In genomic region chr8:123977499-123977898, GRCm38 (mm10) we compare ENCODE assay signal across 16 mouse cellular contexts. TPM values are rescaled to one million over a fixed set of nuclear protein-coding genes. Genes with fewer than 3 reads are reported as not detected.
DNase-seq lines count a peak whose midpoint lies in the region; ATAC-seq and TF ChIP-seq lines count a peak whose summit lies in the region.
"Had no signal": no experiment of that assay in that cellular context is flagged by ENCODE, and none has a peak within 500 bp of the region (broad histone marks: within the 10 kb centered on the region; RNA-seq: fewer than 3 reads in every experiment).

No protein-coding gene starts in this region.

- ATAC-seq in hindbrain, postnatal 0 days: no peak
- no peak for ATAC-seq in lung, postnatal 0 days
- ATAC-seq in neural tube, embryonic 15.5 days (ENCODE audit: low FRiP score): no peak
- ATAC-seq: forebrain, embryonic 14.5 days had no signal

- peak overlapping the region; percentile 79 for H3K27ac ChIP-seq in heart, embryonic 10.5 days
- H3K27ac ChIP-seq in hindbrain, postnatal 0 days: no peak overlapping the region
- H3K27ac ChIP-seq in hindbrain, embryonic 10.5 days: no peak overlapping the region
- H3K27ac ChIP-seq in lung, postnatal 0 days (ENCODE audit: low read length): peak overlapping the region; percentile 62; the same call in 1 of the 2 replicates
- H3K27ac ChIP-seq in neural tube, embryonic 15.5 days (replicated peaks): no peak overlapping the region
- H3K27ac ChIP-seq: hindbrain, embryonic 13.5 days; left cerebral cortex, adult 2 months; macrophage had no signal

- H3K4me1 ChIP-seq in heart, embryonic 10.5 days: peaks cover 52% of the 10 kb centered on the region
- H3K4me1 ChIP-seq in hindbrain, postnatal 0 days (ENCODE audit: insufficient read depth, low read length): peaks cover 7% of the 10 kb centered on the region
- peaks cover 16% of the 10 kb centered on the region for H3K4me1 ChIP-seq in hindbrain, embryonic 10.5 days (replicated peaks)
- no peaks in the 10 kb centered on the region for H3K4me1 ChIP-seq in lung, postnatal 0 days (ENCODE audit: insufficient read depth, low read depth, low read length)
- H3K4me1 ChIP-seq in neural tube, embryonic 15.5 days: peaks cover 20% of the 10 kb centered on the region

- 80% methylated on average over 4 of the region's 4 CpGs for WGBS in heart, embryonic 10.5 days
- WGBS in hindbrain, postnatal 0 days: 76% methylated on average over 4 of the region's 4 CpGs
- WGBS in hindbrain, embryonic 10.5 days: 92% methylated on average over 4 of the region's 4 CpGs
- 76% methylated on average over 4 of the region's 4 CpGs for WGBS in lung, postnatal 0 days
- WGBS in neural tube, embryonic 15.5 days: 93% methylated on average over 4 of the region's 4 CpGs

- TF ChIP-seq EP300 in lung, postnatal 0 days (IDR thresholded peaks at IDR 0.05): no peak

- no peak for TF ChIP-seq CTCF in hindbrain, postnatal 0 days (IDR thresholded peaks at IDR 0.05; ENCODE audit: low read depth)
- no peak for TF ChIP-seq CTCF in lung, postnatal 0 days (IDR thresholded peaks at IDR 0.05)

- H3K36me3 ChIP-seq in heart, embryonic 10.5 days: peaks cover 6% of the 10 kb centered on the region; the same call in 1 of the 2 replicates
- no peaks in the 10 kb centered on the region for H3K36me3 ChIP-seq in hindbrain, postnatal 0 days (ENCODE audit: insufficient read depth, low read length)
- H3K36me3 ChIP-seq in hindbrain, embryonic 10.5 days: no peaks in the 10 kb centered on the region
- H3K36me3 ChIP-seq in lung, postnatal 0 days (ENCODE audit: insufficient read depth, low read length): no peaks in the 10 kb centered on the region
- no peaks in the 10 kb centered on the region for H3K36me3 ChIP-seq in neural tube, embryonic 15.5 days
- H3K36me3 ChIP-seq: hindbrain, embryonic 13.5 days had no signal

- no peak overlapping the region for H3K4me2 ChIP-seq in hindbrain, postnatal 0 days (ENCODE audit: low read depth, low read length)
- no peak overlapping the region for H3K4me2 ChIP-seq in lung, postnatal 0 days (replicated peaks; ENCODE audit: low read depth, low read length)
- H3K4me2 ChIP-seq in neural tube, embryonic 15.5 days: no peak overlapping the region
- H3K4me2 ChIP-seq: hindbrain, embryonic 13.5 days had no signal

- intact Hi-C loops in heart, postnatal 14 days (cut with DNase I): no loop called here

- H3K4me3 ChIP-seq in heart, embryonic 10.5 days: 0 out of 2 replicates have a peak overlapping the region, but pooled peaks have one; percentile 33
- H3K4me3 ChIP-seq in hindbrain, postnatal 0 days (ENCODE audit: low read length): no peak overlapping the region
- H3K4me3 ChIP-seq in hindbrain, embryonic 10.5 days: no peak overlapping the region
- no peak overlapping the region for H3K4me3 ChIP-seq in lung, postnatal 0 days (ENCODE audit: low read depth, low read length)
- H3K4me3 ChIP-seq in neural tube, embryonic 15.5 days (replicated peaks): no peak overlapping the region
- H3K4me3 ChIP-seq: hindbrain, embryonic 13.5 days; left cerebral cortex, adult 2 months had no signal

- 0 out of 2 replicates have a peak overlapping the region, but pooled peaks have one; percentile 13 for H3K9ac ChIP-seq in hindbrain, postnatal 0 days (replicated peaks; ENCODE audit: low read length)
- H3K9ac ChIP-seq in lung, postnatal 0 days (replicated peaks; ENCODE audit: low read depth): no peak overlapping the region
- no peak overlapping the region for H3K9ac ChIP-seq in neural tube, embryonic 15.5 days (replicated peaks)

- H3K27me3 ChIP-seq in heart, embryonic 10.5 days (ENCODE audit: insufficient read depth, poor library complexity, severe bottlenecking): no peaks in the 10 kb centered on the region
- no peaks in the 10 kb centered on the region for H3K27me3 ChIP-seq in hindbrain, postnatal 0 days (ENCODE audit: insufficient read depth, low read length)
- H3K27me3 ChIP-seq in hindbrain, embryonic 10.5 days (ENCODE audit: insufficient read depth, poor library complexity, severe bottlenecking): peaks cover 4% of the 10 kb centered on the region; the same call in 1 of the 2 replicates
- H3K27me3 ChIP-seq in lung, postnatal 0 days (replicated peaks; ENCODE audit: insufficient read depth, low read length): no peaks in the 10 kb centered on the region
- H3K27me3 ChIP-seq in neural tube, embryonic 15.5 days (replicated peaks): no peaks in the 10 kb centered on the region
- H3K27me3 ChIP-seq: CH12.LX; hindbrain, embryonic 13.5 days had no signal

- DNase-seq in heart, embryonic 10.5 days (ENCODE audit: low spot score): no peak
- DNase-seq in heart, postnatal 14 days: no peak
- DNase-seq in hindbrain, postnatal 0 days (ENCODE audit: low spot score): no peak
- no peak for DNase-seq in hindbrain, embryonic 10.5 days (ENCODE audit: low spot score)
- DNase-seq in lung, postnatal 0 days (ENCODE audit: low spot score): no peak
- no peak for DNase-seq in lung, postnatal 36 days
- no peak for DNase-seq in kidney, postnatal 4 days
- DNase-seq: lung, adult 18-20 months; retina, postnatal 1 day had no signal

- no peaks in the 10 kb centered on the region for H3K9me3 ChIP-seq in heart, embryonic 10.5 days
- no peaks in the 10 kb centered on the region for H3K9me3 ChIP-seq in hindbrain, postnatal 0 days (ENCODE audit: low read length)
- no peaks in the 10 kb centered on the region for H3K9me3 ChIP-seq in hindbrain, embryonic 10.5 days
- H3K9me3 ChIP-seq in lung, postnatal 0 days (ENCODE audit: low read length): no peaks in the 10 kb centered on the region
- H3K9me3 ChIP-seq in neural tube, embryonic 15.5 days (replicated peaks): no peaks in the 10 kb centered on the region
- H3K9me3 ChIP-seq: hindbrain, embryonic 13.5 days; midbrain, embryonic 10.5 days had no signal

RNA-seq across cellular contexts. Expression of gene Abcb10, which starts 5.4 kb away (rescaled TPM):
- 41.6 and 47.7 TPM in 2 replicates for polyA plus RNA-seq in heart, embryonic 10.5 days (2016; fragmentation: Nextera tagmentation; extraction: Ambion mirVana)
- 10 to 100 TPM; 44.8 to 46.5 TPM for total RNA-seq in heart, postnatal 14 days (2021)
- 39.0 and 43.2 TPM in 2 replicates for total RNA-seq in hindbrain, postnatal 0 days (2014; rRNA removed)
- 12.4 and 13.4 TPM in 2 replicates for polyA plus RNA-seq in hindbrain, postnatal 0 days (2015; fragmentation: Nextera tagmentation; extraction: Ambion mirVana)
- polyA plus RNA-seq in hindbrain, embryonic 10.5 days (2016; fragmentation: Nextera tagmentation; extraction: Ambion mirVana): 19.5 and 21.4 TPM in 2 replicates
- polyA plus RNA-seq in lung, postnatal 0 days (2015; fragmentation: Nextera tagmentation; extraction: Ambion mirVana): 10.4 and 11.0 TPM in 2 replicates
- polyA plus RNA-seq in neural tube, embryonic 15.5 days (2015; fragmentation: Nextera tagmentation; extraction: Ambion mirVana): 14.0 and 16.4 TPM in 2 replicates

RNA-seq across cellular contexts. Expression of gene Nup133, which starts 28.4 kb away (rescaled TPM):
- polyA plus RNA-seq in heart, embryonic 10.5 days (2016; fragmentation: Nextera tagmentation; extraction: Ambion mirVana): 34.1 and 37.8 TPM in 2 replicates
- total RNA-seq in heart, postnatal 14 days (2021): 10 to 100 TPM; 10.3 to 12.4 TPM
- 23.0 and 36.3 TPM in 2 replicates for total RNA-seq in hindbrain, postnatal 0 days (2014; rRNA removed)
- polyA plus RNA-seq in hindbrain, postnatal 0 days (2015; fragmentation: Nextera tagmentation; extraction: Ambion mirVana): 15.4 and 21.0 TPM in 2 replicates
- 44.7 and 52.4 TPM in 2 replicates for polyA plus RNA-seq in hindbrain, embryonic 10.5 days (2016; fragmentation: Nextera tagmentation; extraction: Ambion mirVana)
- 10.8 and 12.3 TPM in 2 replicates for polyA plus RNA-seq in lung, postnatal 0 days (2015; fragmentation: Nextera tagmentation; extraction: Ambion mirVana)
- polyA plus RNA-seq in neural tube, embryonic 15.5 days (2015; fragmentation: Nextera tagmentation; extraction: Ambion mirVana): 16.8 and 24.1 TPM in 2 replicates

RNA-seq across cellular contexts. Expression of gene Taf5l, which starts 43.7 kb away (rescaled TPM):
- 37.4 and 40.4 TPM in 2 replicates for polyA plus RNA-seq in heart, embryonic 10.5 days (2016; fragmentation: Nextera tagmentation; extraction: Ambion mirVana)
- total RNA-seq in heart, postnatal 14 days (2021): 10 to 100 TPM; 18.4 to 19.1 TPM
- 37.3 and 42.0 TPM in 2 replicates for total RNA-seq in hindbrain, postnatal 0 days (2014; rRNA removed)
- polyA plus RNA-seq in hindbrain, postnatal 0 days (2015; fragmentation: Nextera tagmentation; extraction: Ambion mirVana): 20.6 and 21.7 TPM in 2 replicates
- 37.8 and 40.2 TPM in 2 replicates for polyA plus RNA-seq in hindbrain, embryonic 10.5 days (2016; fragmentation: Nextera tagmentation; extraction: Ambion mirVana)
- polyA plus RNA-seq in lung, postnatal 0 days (2015; fragmentation: Nextera tagmentation; extraction: Ambion mirVana): 17.8 and 18.6 TPM in 2 replicates
- polyA plus RNA-seq in neural tube, embryonic 15.5 days (2015; fragmentation: Nextera tagmentation; extraction: Ambion mirVana): 21.5 and 27.4 TPM in 2 replicates

RNA-seq across cellular contexts. Expression of gene Urb2, which starts 43.8 kb away (rescaled TPM):
- polyA plus RNA-seq in heart, embryonic 10.5 days (2016; fragmentation: Nextera tagmentation; extraction: Ambion mirVana): 6.1 and 6.9 TPM in 2 replicates
- total RNA-seq in heart, postnatal 14 days (2021): 1 to 10 TPM; 6.7 to 6.9 TPM
- total RNA-seq in hindbrain, postnatal 0 days (2014; rRNA removed): 9.7 and 13.5 TPM in 2 replicates
- polyA plus RNA-seq in hindbrain, postnatal 0 days (2015; fragmentation: Nextera tagmentation; extraction: Ambion mirVana): 1.5 and 1.7 TPM in 2 replicates
- 6.8 and 7.1 TPM in 2 replicates for polyA plus RNA-seq in hindbrain, embryonic 10.5 days (2016; fragmentation: Nextera tagmentation; extraction: Ambion mirVana)
- 0.88 and 1.1 TPM in 2 replicates for polyA plus RNA-seq in lung, postnatal 0 days (2015; fragmentation: Nextera tagmentation; extraction: Ambion mirVana)
- 3.1 and 4.6 TPM in 2 replicates for polyA plus RNA-seq in neural tube, embryonic 15.5 days (2015; fragmentation: Nextera tagmentation; extraction: Ambion mirVana)

Comparison
In these comparisons a context has a peak if more than half of its experiments do, and no peak if none do; other contexts are left out.
1. H3K27ac ChIP-seq: peak in heart, embryonic 10.5 days (single experiment) and lung, postnatal 0 days (single experiment); none in hindbrain, postnatal 0 days (single experiment), hindbrain, embryonic 10.5 days (single experiment) and neural tube, embryonic 15.5 days (single experiment).